Mouse (Mus musculus) ovary, postnatal 36 days (tissue): ENCODE measurements around the gene Cfap77.

Source experiments
- DNase-seq: peaks from one replicate; pipeline ENCODE4 v3.0.0; 2022; ENCODE audit warnings: low spot score, mixed read lengths

Cfap77 gene

DNA sequence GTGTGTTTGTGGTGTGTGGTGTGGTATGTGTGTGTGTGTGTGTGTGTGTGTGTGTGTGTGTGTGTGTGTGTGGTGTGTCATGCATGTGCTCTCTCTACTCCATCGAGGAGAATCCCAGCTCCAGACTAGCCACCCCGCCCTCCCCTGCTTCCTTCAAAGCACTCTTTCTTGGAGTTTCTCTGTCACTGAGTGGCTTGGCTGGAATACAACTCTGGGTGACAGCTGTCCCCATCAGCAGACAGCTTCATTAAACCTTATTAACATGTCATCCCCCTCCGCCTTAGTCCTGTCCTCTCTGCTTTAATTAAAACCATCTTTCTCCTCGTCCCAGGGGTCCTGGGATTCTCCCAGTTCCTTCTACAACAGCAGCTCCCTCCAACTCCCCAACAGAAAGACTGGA, 59.4 kb downstream of the Cfap77 start:
- no peak for DNase-seq

GRCm38 (mm10) chr2:28994014-28994413, 60.9 kb downstream of the Cfap77 start:
- no peak for DNase-seq

DNA sequence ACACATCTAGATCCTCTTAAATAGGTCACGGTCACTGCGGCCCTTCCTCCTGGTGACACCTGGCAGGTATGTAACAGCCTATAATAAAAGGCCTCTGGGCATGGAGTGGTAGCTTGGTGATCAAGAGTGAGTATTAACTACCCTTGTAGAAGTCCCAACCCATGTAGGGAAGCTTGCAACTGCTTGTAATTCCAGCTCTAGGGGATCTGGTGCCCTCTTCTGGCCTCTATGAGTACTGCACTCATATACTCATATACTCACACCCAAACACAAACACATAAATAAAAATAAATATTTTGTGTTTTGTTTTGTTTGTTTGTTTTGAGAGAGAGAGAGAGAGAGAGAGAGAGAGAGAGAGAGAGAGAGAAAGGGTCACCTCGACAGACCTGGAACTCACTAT, 66.1 kb downstream of the Cfap77 start:
- DNase-seq = no peak

GRCm38 (mm10) chr2:28980080-28980910, 74.6 kb downstream of the Cfap77 start:
- DNase-seq = no peak

DNA sequence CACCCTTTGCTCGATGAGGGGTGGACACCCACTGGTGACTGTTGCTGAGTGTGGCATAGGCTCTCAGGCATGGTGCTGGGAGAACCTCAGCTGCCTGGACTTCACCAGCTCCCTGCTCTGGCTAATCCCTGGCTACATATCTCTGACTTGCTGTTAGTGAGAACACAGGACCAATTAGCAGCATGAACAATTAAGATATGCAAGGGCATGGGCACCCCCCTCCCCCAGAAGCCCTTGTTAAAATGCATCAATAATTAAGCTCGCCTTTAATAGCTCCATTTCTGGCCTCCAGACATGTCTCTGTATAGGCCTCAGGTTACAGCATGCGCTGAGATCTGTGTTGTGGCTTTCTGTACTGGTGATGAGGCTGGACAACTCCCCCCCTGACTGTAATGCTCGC, 76.4 kb downstream of the Cfap77 start:
- DNase-seq = no peak

DNA sequence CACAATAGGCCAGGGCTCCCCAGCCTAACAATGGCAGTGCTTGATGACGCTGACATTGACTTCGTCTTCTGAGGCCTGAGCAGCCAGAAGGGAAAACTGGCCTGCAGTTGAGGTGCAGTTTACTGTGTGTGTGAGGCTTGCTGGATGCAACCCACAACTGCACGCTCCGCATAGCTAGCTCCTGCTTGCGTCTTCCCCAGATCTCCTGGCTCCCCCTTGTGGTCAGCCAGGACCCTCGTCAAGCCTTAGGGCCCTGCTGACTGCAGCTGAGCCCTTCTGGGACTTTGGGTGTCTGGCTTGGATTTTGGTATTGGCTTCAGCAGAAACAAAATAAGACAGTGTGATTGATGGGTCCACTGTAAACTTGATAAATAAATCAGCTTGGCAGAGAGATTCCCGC, 78.2 kb downstream of the Cfap77 start:
- peak; percentile 71 for DNase-seq

- no peak for DNase-seq
These were observed 79.3 kb downstream of the Cfap77 start for GRCm38 (mm10) chr2:28975604-28976003.

DNA sequence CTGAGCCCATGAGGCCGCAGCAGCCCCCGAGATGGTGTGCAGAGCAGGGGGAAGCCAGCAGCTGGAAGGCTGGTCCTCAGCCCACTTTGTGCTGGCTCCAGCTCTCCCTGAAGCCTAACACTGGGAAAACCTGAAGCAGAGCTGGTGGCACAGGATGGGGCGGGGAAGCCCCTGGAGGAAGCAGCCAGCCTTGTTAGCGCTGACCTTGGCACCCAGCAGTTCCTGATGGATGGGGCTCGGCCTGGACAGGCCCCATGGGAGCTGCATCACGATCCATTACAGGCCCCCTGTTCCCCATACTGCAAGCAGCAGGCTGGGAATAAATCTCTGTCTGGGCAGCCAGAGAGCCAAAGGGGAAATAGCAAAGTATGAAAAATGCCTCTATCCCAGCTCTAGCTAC, 80.3 kb downstream of the Cfap77 start:
- no peak for DNase-seq

GRCm38 (mm10) chr2:28973832-28974450, 80.9 kb downstream of the Cfap77 start:
- DNase-seq = no peak

- no peak for DNase-seq
These were observed 84.4 kb downstream of the Cfap77 start for GRCm38 (mm10) chr2:28970424-28970823.

DNA sequence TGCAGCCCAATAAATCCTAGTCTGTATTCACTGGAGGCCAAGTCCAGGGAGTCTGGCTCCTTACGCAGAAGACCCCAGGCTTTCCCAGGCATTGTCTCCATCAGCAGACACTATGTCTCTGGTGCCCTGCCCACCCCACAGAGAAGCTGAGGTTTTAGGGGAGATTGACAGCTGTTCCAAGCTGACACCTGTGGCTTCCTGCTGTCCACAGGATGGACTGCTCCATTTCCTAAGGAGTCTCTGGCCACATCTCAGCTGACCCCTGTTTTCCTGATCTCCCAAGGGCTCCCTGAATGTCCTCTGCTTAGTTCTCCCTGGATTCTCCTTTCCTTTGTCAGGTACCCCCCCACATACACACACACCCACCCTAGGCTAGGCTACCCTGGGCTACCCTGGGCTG, 86.6 kb downstream of the Cfap77 start:
- no peak for DNase-seq

- DNase-seq = no peak
These were observed 88.6 kb downstream of the Cfap77 start for GRCm38 (mm10) chr2:28966151-28966795.

DNA sequence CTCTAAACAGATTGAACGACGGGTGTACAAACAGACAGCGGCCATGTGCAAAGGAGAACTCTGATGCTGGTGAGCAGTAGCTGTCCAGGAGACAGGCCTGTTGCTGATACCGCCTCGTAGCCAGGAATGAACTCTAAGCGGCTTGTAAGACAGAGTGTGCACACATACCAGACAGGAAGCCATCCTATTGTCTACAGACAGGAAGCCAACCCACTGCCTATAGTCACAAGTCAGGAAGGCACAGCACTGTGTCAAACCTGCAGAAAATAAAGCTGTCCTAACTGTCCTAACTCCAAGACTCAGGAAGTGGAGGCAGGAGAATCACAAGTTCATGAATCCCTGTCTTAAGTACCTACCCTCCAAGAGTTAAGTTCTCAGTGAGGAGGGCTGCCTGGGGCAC, 91.3 kb downstream of the Cfap77 start:
- no peak for DNase-seq

DNA sequence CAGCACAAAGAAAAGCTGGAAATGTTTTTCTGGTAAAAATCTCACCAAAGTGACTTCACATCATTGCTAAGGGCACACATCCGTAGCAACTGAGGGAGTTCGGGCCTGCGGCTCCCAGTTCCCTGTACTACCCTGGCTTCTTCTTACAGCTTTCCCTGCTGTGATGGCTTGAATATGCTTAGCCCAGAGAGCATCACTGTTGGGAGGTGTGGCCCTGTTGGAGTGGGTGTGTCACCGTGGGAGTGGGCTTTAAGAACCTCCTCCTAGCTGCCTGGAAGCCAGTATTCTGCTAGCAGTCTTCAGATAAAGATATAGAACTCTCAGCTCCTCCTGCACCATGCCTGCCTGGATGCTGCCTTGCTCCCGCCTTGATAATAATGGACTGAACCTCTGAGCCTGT, 93.2 kb downstream of the Cfap77 start:
- no peak for DNase-seq

GRCm38 (mm10) chr2:28961024-28961585, 93.8 kb downstream of the Cfap77 start:
- DNase-seq = no peak

GRCm38 (mm10) chr2:28956874-28957273, 98.0 kb downstream of the Cfap77 start:
- no peak for DNase-seq

- DNase-seq = no peak
These were observed 100.3 kb downstream of the Cfap77 start for GRCm38 (mm10) chr2:28954595-28954994.

GRCm38 (mm10) chr2:28952981-28953380, 101.9 kb downstream of the Cfap77 start:
- DNase-seq = no peak

GRCm38 (mm10) chr2:28946312-28946711, 108.6 kb downstream of the Cfap77 start:
- no peak for DNase-seq

GRCm38 (mm10) chr2:28945388-28945787, 109.5 kb downstream of the Cfap77 start:
- DNase-seq = no peak

- no peak for DNase-seq
These were observed 111.0 kb downstream of the Cfap77 start for GRCm38 (mm10) chr2:28943666-28944516.

- DNase-seq = no peak
These were observed 115.9 kb downstream of the Cfap77 start for GRCm38 (mm10) chr2:28938997-28939396.
